Mouse (Mus musculus): ENCODE measurements around the gene 2610507B11Rik. TPM values are rescaled to one million over a fixed set of nuclear protein-coding genes. Genes with fewer than 3 reads are reported as not detected.

2610507B11Rik gene
- polyA plus RNA-seq (2012; rRNA removed) = 98.5 and 104 TPM in 2 replicates

GRCm38 (mm10) chr11:78261380-78262352 lies at the start of gene 2610507B11Rik:
Gene 2610507B11Rik, plus strand, starts transcription at chr11:78261752.
- peaks cover 37% of the 10 kb centered on the region for H3K36me3 ChIP-seq (ENCODE audit: control insufficient read depth, insufficient read depth, low read length)
- 0 out of 2 replicates have a peak within 1 kb of the TSS, but pooled peaks have one; percentile 8 for H3K27ac ChIP-seq (ENCODE audit: control insufficient read depth, insufficient read depth, low read length)
- peak; percentile 93 for DNase-seq
- no peaks in the 10 kb centered on the region for H3K27me3 ChIP-seq (ENCODE audit: control insufficient read depth, insufficient read depth, low read length)
- H3K4me1 ChIP-seq (replicated peaks; ENCODE audit: control insufficient read depth, insufficient read depth, low read length) = peaks cover 2% of the 10 kb centered on the region; the same call in 1 of the 2 replicates
- WGBS = under 1% methylated on average over 115 of the region's 115 CpGs
- peak; percentile 48; the same call in 1 of the 2 replicates for TF ChIP-seq CTCF (IDR thresholded peaks at IDR 0.05; ENCODE audit: borderline replicate concordance, control insufficient read depth, extremely low read depth, insufficient read depth, low read length, poor library complexity)
- TF ChIP-seq POLR2A (IDR thresholded peaks at IDR 0.05; ENCODE audit: control insufficient read depth, extremely low read depth, insufficient read depth, low read length, poor library complexity) = peak; percentile 89; the same call in 1 of the 2 replicates
- H3K4me3 ChIP-seq (ENCODE audit: control insufficient read depth, insufficient read depth, low read length) = peak within 1 kb of the TSS; percentile 78

GRCm38 (mm10) chr11:78213086-78213817 lies 48.3 kb upstream of the 2610507B11Rik start:
- no peak for TF ChIP-seq CTCF (IDR thresholded peaks at IDR 0.05; ENCODE audit: borderline replicate concordance, control insufficient read depth, extremely low read depth, insufficient read depth, low read length, poor library complexity)
- no peak for TF ChIP-seq POLR2A (IDR thresholded peaks at IDR 0.05; ENCODE audit: control insufficient read depth, extremely low read depth, insufficient read depth, low read length, poor library complexity)
- peaks cover 10% of the 10 kb centered on the region for H3K4me1 ChIP-seq (replicated peaks; ENCODE audit: control insufficient read depth, insufficient read depth, low read length)
- peaks cover 80% of the 10 kb centered on the region for H3K36me3 ChIP-seq (ENCODE audit: control insufficient read depth, insufficient read depth, low read length)
- no peak for DNase-seq
- no peak overlapping the region for H3K27ac ChIP-seq (ENCODE audit: control insufficient read depth, insufficient read depth, low read length)
- WGBS = 58% methylated on average over 14 of the region's 14 CpGs
- no peak overlapping the region for H3K4me3 ChIP-seq (ENCODE audit: control insufficient read depth, insufficient read depth, low read length)
- H3K27me3 ChIP-seq (ENCODE audit: control insufficient read depth, insufficient read depth, low read length) = no peaks in the 10 kb centered on the region

- H3K27ac ChIP-seq (ENCODE audit: control insufficient read depth, insufficient read depth, low read length) = peak overlapping the region; percentile 69
- peaks cover 10% of the 10 kb centered on the region for H3K4me1 ChIP-seq (replicated peaks; ENCODE audit: control insufficient read depth, insufficient read depth, low read length)
- DNase-seq = peak; percentile 50
- 66% methylated on average over 11 of the region's 11 CpGs for WGBS
- H3K4me3 ChIP-seq (ENCODE audit: control insufficient read depth, insufficient read depth, low read length) = no peak overlapping the region
- H3K27me3 ChIP-seq (ENCODE audit: control insufficient read depth, insufficient read depth, low read length) = no peaks in the 10 kb centered on the region
- no peak for TF ChIP-seq CTCF (IDR thresholded peaks at IDR 0.05; ENCODE audit: borderline replicate concordance, control insufficient read depth, extremely low read depth, insufficient read depth, low read length, poor library complexity)
- no peak for TF ChIP-seq POLR2A (IDR thresholded peaks at IDR 0.05; ENCODE audit: control insufficient read depth, extremely low read depth, insufficient read depth, low read length, poor library complexity)
- peaks cover 78% of the 10 kb centered on the region for H3K36me3 ChIP-seq (ENCODE audit: control insufficient read depth, insufficient read depth, low read length)
These were observed 45.7 kb upstream of the 2610507B11Rik start for GRCm38 (mm10) chr11:78215709-78216317.

GRCm38 (mm10) chr11:78223586-78223985 lies 38.0 kb upstream of the 2610507B11Rik start:
- H3K4me1 ChIP-seq (replicated peaks; ENCODE audit: control insufficient read depth, insufficient read depth, low read length) = no peaks in the 10 kb centered on the region
- TF ChIP-seq POLR2A (IDR thresholded peaks at IDR 0.05; ENCODE audit: control insufficient read depth, extremely low read depth, insufficient read depth, low read length, poor library complexity) = no peak
- TF ChIP-seq CTCF (IDR thresholded peaks at IDR 0.05; ENCODE audit: borderline replicate concordance, control insufficient read depth, extremely low read depth, insufficient read depth, low read length, poor library complexity) = no peak
- no peaks in the 10 kb centered on the region for H3K27me3 ChIP-seq (ENCODE audit: control insufficient read depth, insufficient read depth, low read length)
- 98% methylated on average over 4 of the region's 4 CpGs for WGBS
- no peak for DNase-seq
- no peak overlapping the region for H3K27ac ChIP-seq (ENCODE audit: control insufficient read depth, insufficient read depth, low read length)
- H3K36me3 ChIP-seq (ENCODE audit: control insufficient read depth, insufficient read depth, low read length) = peaks cover 95% of the 10 kb centered on the region
- no peak overlapping the region for H3K4me3 ChIP-seq (ENCODE audit: control insufficient read depth, insufficient read depth, low read length)

- no peaks in the 10 kb centered on the region for H3K4me1 ChIP-seq (replicated peaks; ENCODE audit: control insufficient read depth, insufficient read depth, low read length)
- no peak for TF ChIP-seq POLR2A (IDR thresholded peaks at IDR 0.05; ENCODE audit: control insufficient read depth, extremely low read depth, insufficient read depth, low read length, poor library complexity)
- no peak for TF ChIP-seq CTCF (IDR thresholded peaks at IDR 0.05; ENCODE audit: borderline replicate concordance, control insufficient read depth, extremely low read depth, insufficient read depth, low read length, poor library complexity)
- DNase-seq = no peak
- H3K27me3 ChIP-seq (ENCODE audit: control insufficient read depth, insufficient read depth, low read length) = no peaks in the 10 kb centered on the region
- H3K4me3 ChIP-seq (ENCODE audit: control insufficient read depth, insufficient read depth, low read length) = no peak overlapping the region
- WGBS = 98% methylated on average over 6 of the region's 6 CpGs
- H3K27ac ChIP-seq (ENCODE audit: control insufficient read depth, insufficient read depth, low read length) = no peak overlapping the region
- H3K36me3 ChIP-seq (ENCODE audit: control insufficient read depth, insufficient read depth, low read length) = peaks cover 71% of the 10 kb centered on the region
These were observed 30.0 kb upstream of the 2610507B11Rik start for GRCm38 (mm10) chr11:78231518-78231917.
